Mouse (Mus musculus): ENCODE measurements around the gene Shkbp1. TPM values are rescaled to one million over a fixed set of nuclear protein-coding genes. Genes with fewer than 3 reads are reported as not detected.

Gene Shkbp1
- total and polyA plus RNA-seq, 3 experiments = 23.3 to 62.8 (median 30.8) TPM

DNA sequence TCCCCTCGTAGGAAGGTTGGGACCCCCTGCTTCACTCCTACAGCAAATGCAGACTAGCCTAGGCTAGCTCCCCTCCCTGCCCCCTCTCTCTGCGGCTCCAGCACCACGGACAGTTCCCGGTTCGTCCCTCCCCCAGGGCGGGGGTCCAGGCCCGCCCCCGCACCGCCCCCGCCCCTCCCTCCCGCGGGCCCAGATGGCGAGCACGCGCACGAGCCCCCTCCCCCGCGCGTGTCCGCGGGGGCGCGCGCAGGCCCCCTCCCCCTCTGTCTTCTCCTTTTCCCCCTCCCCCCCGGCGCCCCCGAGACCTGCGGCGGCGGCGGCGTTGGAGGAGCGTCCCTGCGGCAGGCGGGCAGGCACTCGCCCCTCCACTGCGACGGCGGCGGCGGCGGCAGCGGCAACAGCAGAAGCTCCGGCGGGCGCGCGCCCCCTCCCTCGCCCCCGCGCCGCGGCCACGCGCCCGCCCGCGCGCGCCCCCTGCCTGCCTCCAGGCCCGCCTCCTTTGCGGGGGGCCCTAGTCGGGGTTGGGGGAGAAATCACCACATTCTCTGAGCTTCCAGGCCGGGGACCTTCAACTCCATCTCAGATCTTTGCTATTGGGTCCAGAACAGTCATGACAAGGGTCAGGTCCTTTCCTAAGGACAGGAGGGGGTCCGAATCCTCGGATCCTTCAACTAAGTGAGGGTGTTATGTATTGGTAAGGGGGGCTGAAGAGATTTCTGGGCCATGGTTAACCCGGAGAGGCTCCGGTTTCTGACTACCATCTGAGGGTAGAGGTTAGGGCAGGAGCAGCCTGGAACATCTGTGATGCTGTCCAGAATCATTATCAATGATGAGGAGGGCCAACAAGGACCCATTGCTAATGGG is 40.6 kb upstream of the Shkbp1 start:
- DNase-seq (ENCODE audit: extremely low read depth) = peak; percentile 6
- H3K27ac ChIP-seq (ENCODE audit: insufficient read depth, low read depth) = no peak overlapping the region
- TF ChIP-seq ELF1 (IDR thresholded peaks at IDR 0.05; ENCODE audit: low read depth, low read length) = no peak
- no peak for TF ChIP-seq TBP (conservative IDR thresholded peaks at IDR 0.05; ENCODE audit: low read depth, low read length)
- TF ChIP-seq POLR2A (IDR thresholded peaks at IDR 0.05; ENCODE audit: low read depth, low read length) = no peak
- no peak for TF ChIP-seq ZMIZ1 (IDR thresholded peaks at IDR 0.05; ENCODE audit: low read depth, low read length)
- no peak for TF ChIP-seq SIN3A (IDR thresholded peaks at IDR 0.05; ENCODE audit: low read length)
- TF ChIP-seq CHD2 (IDR thresholded peaks at IDR 0.05; ENCODE audit: low read length) = 0 out of 2 replicates have a peak, but pooled peaks have one; percentile 29
- TF ChIP-seq MEF2A (IDR thresholded peaks at IDR 0.05; ENCODE audit: borderline replicate concordance, low read depth, low read length) = no peak
- 0 out of 2 replicates have a peak, but pooled peaks have one; percentile 29 for TF ChIP-seq MAZ (IDR thresholded peaks at IDR 0.05; ENCODE audit: low read depth, low read length)
- no peak for TF ChIP-seq CTCF (conservative IDR thresholded peaks at IDR 0.05 in 1 of 2, IDR thresholded peaks at IDR 0.05 in 1 of 2; ENCODE audit: low read depth in 2 of 2, low read length in 2 of 2)
- no peak for TF ChIP-seq GABPA (IDR thresholded peaks at IDR 0.05; ENCODE audit: insufficient replicate concordance, low read depth, low read length)
- TF ChIP-seq NRF1 (IDR thresholded peaks at IDR 0.05; ENCODE audit: low read depth, low read length) = no peak
- TF ChIP-seq JUN (IDR thresholded peaks at IDR 0.05; ENCODE audit: insufficient read depth, low read depth, low read length) = no peak
- peaks cover 5 to 7% of the 10 kb centered on the region in 2 experiments; a peak in 3 of 4 replicates for H3K4me1 ChIP-seq (ENCODE audit: control insufficient read depth in 1 of 2, insufficient read depth in 2 of 2)
- dilution Hi-C loops (cut with MboI; ENCODE audit: extremely low pct_ligation_motif_present, extremely low pct_unique_long_range_greater_than_20kb, low sequenced_read_pairs) (no loop called here), in situ Hi-C loops (cut with MboI; ENCODE audit: low pct_ligation_motif_present, low pct_unique_long_range_greater_than_20kb, low sequenced_read_pairs) (no loop called here)
- H3K27me3 ChIP-seq (replicated peaks) = peaks cover 83% of the 10 kb centered on the region
- H3K9ac ChIP-seq (ENCODE audit: insufficient read depth, low read depth) = no peak overlapping the region
- H3K4me3 ChIP-seq (replicated peaks in 1 of 3; ENCODE audit: low read depth in 2 of 3, low read length in 2 of 3, poor library complexity in 1 of 3) = peak overlapping the region in 1 of 3 experiments; percentile 32
- H3K4me2 ChIP-seq (ENCODE audit: insufficient read depth, low read depth, poor library complexity, severe bottlenecking) = peak overlapping the region; percentile 86
- no peaks in the 10 kb centered on the region for H3K36me3 ChIP-seq (replicated peaks in 1 of 2; ENCODE audit: control insufficient read depth in 1 of 2, insufficient read depth in 1 of 2, low read length in 1 of 2)
- H3K9me3 ChIP-seq (replicated peaks; ENCODE audit: low read length) = peaks cover 6% of the 10 kb centered on the region
- no peaks in the 10 kb centered on the region for H3K79me2 ChIP-seq (replicated peaks; ENCODE audit: control insufficient read depth, extremely low read depth, insufficient read depth, poor library complexity, severe bottlenecking)

DNA sequence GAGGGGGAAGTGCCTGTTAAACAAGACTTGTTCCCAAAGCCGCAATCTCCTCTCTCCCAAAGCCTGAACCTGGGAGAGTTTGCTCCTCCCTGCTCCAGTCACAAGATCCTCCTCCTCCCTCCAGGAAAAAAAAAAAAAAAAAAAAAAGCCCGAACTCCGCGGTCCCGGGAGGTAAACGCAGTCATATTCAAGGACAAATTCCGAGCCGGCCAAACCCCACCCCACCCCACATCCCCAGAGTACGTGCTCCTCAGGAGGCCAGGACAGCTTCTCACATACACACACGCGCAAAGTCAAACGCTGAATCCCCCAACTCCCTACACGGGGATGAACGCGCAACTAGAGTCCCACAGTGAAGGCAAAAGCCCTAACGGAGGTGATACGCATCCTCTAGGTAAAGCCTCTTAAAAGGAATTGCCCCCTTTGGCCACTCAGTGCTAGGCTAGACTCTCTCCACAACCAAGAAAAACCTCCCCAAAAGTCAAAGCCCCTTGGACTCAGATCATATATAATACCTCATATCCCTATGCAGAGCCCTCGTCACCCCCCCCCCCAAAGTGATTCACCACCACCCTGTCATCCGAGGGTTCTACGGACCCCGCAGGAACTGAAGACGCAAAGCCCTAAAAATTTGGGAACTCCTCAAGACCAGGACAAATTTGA is 39.8 kb upstream of the Shkbp1 start:
- Histone ChIP-seq H3K9me3 (replicated peaks; ENCODE audit: low read length) (peaks cover 7% of the 10 kb centered on the region), H3K4me3 (replicated peaks in 1 of 3; ENCODE audit: low read depth in 2 of 3, low read length in 2 of 3, poor library complexity in 1 of 3) (no peak overlapping the region), H3K4me1 (ENCODE audit: control insufficient read depth in 1 of 2, insufficient read depth in 2 of 2) (peaks cover 5 to 7% of the 10 kb centered on the region in 2 experiments; a peak in 3 of 4 replicates), H3K4me2 (ENCODE audit: insufficient read depth, low read depth, poor library complexity, severe bottlenecking) (peak overlapping the region; percentile 86; the same call in 1 of the 2 replicates), H3K27ac (ENCODE audit: insufficient read depth, low read depth) (no peak overlapping the region), H3K36me3 (replicated peaks in 1 of 2; ENCODE audit: control insufficient read depth in 1 of 2, insufficient read depth in 1 of 2, low read length in 1 of 2) (no peaks in the 10 kb centered on the region), H3K9ac (ENCODE audit: insufficient read depth, low read depth) (no peak overlapping the region), H3K79me2 (replicated peaks; ENCODE audit: control insufficient read depth, extremely low read depth, insufficient read depth, poor library complexity, severe bottlenecking) (no peaks in the 10 kb centered on the region), H3K27me3 (replicated peaks) (peaks cover 83% of the 10 kb centered on the region)
- dilution Hi-C loops (cut with MboI; ENCODE audit: extremely low pct_ligation_motif_present, extremely low pct_unique_long_range_greater_than_20kb, low sequenced_read_pairs) (no loop called here), in situ Hi-C loops (cut with MboI; ENCODE audit: low pct_ligation_motif_present, low pct_unique_long_range_greater_than_20kb, low sequenced_read_pairs) (no loop called here)
- DNase-seq (ENCODE audit: extremely low read depth) = no peak
- no peak for TF ChIP-seq JUN (IDR thresholded peaks at IDR 0.05; ENCODE audit: insufficient read depth, low read depth, low read length)
- TF ChIP-seq IRF4 (IDR thresholded peaks at IDR 0.05; ENCODE audit: low read depth, low read length) = no peak
- TF ChIP-seq BHLHE40 (IDR thresholded peaks at IDR 0.05; ENCODE audit: low read depth, low read length) = no peak
- TF ChIP-seq NELFE (IDR thresholded peaks at IDR 0.05; ENCODE audit: low read depth, low read length) = no peak
- no peak for TF ChIP-seq PAX5 (IDR thresholded peaks at IDR 0.05; ENCODE audit: low read length)
- no peak for TF ChIP-seq UBTF (IDR thresholded peaks at IDR 0.05; ENCODE audit: low read depth, low read length)
- no peak for TF ChIP-seq CHD1 (IDR thresholded peaks at IDR 0.05; ENCODE audit: low read depth, low read length)
- no peak for TF ChIP-seq SIN3A (IDR thresholded peaks at IDR 0.05; ENCODE audit: low read length)
- no peak for TF ChIP-seq MEF2A (IDR thresholded peaks at IDR 0.05; ENCODE audit: borderline replicate concordance, low read depth, low read length)
- no peak for TF ChIP-seq EP300 (IDR thresholded peaks at IDR 0.05; ENCODE audit: low read length)

Measured in CH12.LX (cell line).